Mouse (Mus musculus): ENCODE data around the gene Nos2.

The Nos2 gene

DNA sequence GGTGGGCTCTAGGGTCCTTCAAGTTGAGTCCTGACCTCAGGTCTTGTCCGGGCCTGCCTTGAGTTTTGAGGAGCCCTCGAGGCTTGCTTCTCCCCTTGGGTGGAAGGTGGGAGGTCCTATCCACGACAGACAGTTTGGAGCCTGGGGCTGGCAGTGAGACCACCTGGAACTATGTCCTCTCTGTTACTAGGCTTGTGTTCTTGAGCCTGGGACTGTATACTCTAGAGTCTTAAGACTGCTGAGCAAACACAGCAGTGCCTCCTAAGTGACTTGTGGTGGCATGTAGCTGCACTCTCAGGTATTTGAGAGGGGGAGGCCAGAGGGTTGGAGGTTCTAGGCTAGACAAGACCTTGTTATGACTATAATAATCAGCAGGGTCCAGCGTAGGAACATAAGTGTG, 14.1 kb downstream of the Nos2 start:
- CTCF ChIA-PET = interaction anchor here in 2 of 4 experiments (0.6 to 1.2 kb wide), 5 partner anchors 11 to 576 kb away, joined by 3 to 14 read pairs (median 3); no protein-coding TSS in a partner anchor

GRCm38 (mm10) chr11:78935178-78935577, 14.6 kb downstream of the Nos2 start:
- POLR2A ChIA-PET = interaction anchor here in 1 of 4 experiments (0.7 kb wide), 1 partner anchor 363 kb away, joined by 6 read pairs; no protein-coding TSS in a partner anchor
- CTCF ChIA-PET = interaction anchor here in 2 of 4 experiments (0.6 to 1.2 kb wide), 5 partner anchors 11 to 577 kb away, joined by 3 to 14 read pairs (median 3); no protein-coding TSS in a partner anchor

More for the DNA sequence above, 14.1 kb downstream of the Nos2 start:
- POLR2A ChIA-PET = no interaction called here

DNA sequence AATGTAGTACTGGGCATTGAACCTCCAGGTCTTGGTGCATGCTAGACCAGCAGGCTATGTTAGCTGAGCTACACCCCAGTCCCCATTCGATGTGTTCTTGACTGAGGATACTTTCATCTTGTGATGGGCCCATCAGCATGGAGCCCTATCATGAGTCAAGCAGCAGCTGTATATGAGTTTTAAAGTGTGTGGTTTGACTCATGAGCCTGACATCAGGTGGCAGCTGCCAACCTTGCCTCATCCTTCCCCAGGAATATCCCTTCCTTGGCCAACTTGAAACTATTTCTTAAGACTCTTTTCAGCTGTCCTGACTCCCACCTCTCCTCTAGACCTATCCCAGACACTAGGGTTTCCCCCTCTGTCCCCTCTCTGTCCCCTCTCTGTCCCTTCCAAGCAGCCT, 22.5 kb downstream of the Nos2 start:
- ChIA-PET POLR2A (interaction anchor here in 1 of 4 experiments (1.5 kb wide), 1 partner anchor 13 kb away, joined by 6 read pairs; no protein-coding TSS in a partner anchor), CTCF (interaction anchor here (0.8 to 2.4 kb wide), 5 partner anchors 13 to 408 kb away, joined by 3 to 12 read pairs (median 3); no protein-coding TSS in a partner anchor)

DNA sequence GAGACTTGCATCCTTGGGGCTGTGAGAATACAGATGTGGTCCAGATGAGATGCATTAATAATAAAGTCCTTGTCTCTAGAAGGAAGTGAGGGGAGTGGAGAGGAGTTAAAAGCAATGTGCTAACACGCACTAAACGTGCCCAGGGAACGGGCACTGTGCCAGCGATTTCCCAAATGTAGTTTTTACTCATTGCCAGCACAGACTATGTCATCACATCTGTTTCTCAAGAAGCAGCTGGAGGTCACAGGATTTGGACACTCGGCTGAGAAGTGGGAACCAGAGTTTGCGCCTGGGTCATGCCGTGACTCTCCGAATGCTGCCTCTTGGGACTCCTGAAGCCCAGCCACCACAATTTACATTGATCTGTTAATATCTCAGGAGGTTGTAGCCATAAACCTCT, 29.8 kb downstream of the Nos2 start:
- ChIA-PET POLR2A (interaction anchor here in 1 of 4 experiments (0.6 kb wide), 1 partner anchor 470 kb away, joined by 6 read pairs; no protein-coding TSS in a partner anchor), CTCF (interaction anchor here in 1 of 4 experiments (0.6 kb wide), 1 partner anchor 125 kb away, joined by 3 read pairs; no protein-coding TSS in a partner anchor)

- CTCF ChIA-PET = interaction anchor here in 3 of 4 experiments (0.6 to 1.5 kb wide), 16 partner anchors 10 to 408 kb away, joined by 3 to 6 read pairs (median 3); no protein-coding TSS in a partner anchor
- POLR2A ChIA-PET = interaction anchor here in 2 of 4 experiments (0.6 to 1.5 kb wide), 5 partner anchors 27 to 512 kb away, joined by 3 read pairs; no protein-coding TSS in a partner anchor
Measured at GRCm38 (mm10) chr11:78952467-78952866, 31.9 kb downstream of the Nos2 start.

DNA sequence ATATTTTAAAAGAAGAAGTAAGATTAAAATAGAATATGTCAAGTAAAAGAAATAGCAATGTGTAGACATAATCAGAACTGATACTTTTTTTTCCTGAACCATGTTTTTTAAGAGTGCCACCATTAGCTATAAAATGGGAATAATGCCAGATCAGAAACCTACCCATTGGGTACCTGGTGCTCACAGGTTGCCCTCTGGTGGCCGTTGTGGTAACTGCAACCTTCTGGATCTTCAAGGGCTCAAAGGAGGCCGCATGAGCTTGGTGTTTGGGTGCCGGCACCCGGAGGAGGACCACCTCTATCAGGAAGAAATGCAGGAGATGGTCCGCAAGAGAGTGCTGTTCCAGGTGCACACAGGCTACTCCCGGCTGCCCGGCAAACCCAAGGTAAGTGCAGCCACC, 35.7 kb downstream of the Nos2 start:
- CTCF ChIA-PET = interaction anchor here (0.5 to 3.4 kb wide), 124 partner anchors 8 to 1295 kb away, joined by 3 to 29 read pairs (median 5); partner anchors contain the start of genes Nos2 (in 2 of the 4), Gm9964 (in 1 of the 4) and Nlk (in 1 of the 4)

DNA sequence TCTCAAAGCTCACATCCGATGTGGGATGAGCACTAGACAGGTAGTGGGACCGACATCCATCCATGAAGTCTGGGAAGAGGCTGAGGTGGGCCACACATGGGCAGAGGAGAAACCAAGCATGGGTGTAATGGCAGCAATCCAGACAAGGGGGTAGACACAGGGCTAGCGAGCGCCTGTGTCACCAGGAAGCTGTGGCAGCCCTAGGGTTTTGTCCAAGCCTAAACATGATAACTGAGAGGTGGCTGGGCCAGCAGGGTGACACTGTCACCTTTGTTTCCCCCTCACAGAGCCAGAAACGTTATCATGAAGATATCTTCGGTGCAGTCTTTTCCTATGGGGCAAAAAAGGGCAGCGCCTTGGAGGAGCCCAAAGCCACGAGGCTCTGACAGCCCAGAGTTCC, 38.8 kb downstream of the Nos2 start:
- ChIA-PET POLR2A (interaction anchor here in 3 of 4 experiments (0.7 to 1.2 kb wide), 3 partner anchors 7 to 467 kb away, joined by 3 to 9 read pairs (median 4); no protein-coding TSS in a partner anchor), CTCF (interaction anchor here (0.6 to 2.5 kb wide), 29 partner anchors 10 to 337 kb away, joined by 3 to 13 read pairs (median 3); partner anchors contain the start of genes Gm9964 (in 2 of the 4) and Nos2 (in 1 of the 4))

More for the DNA sequence above, 35.7 kb downstream of the Nos2 start:
- POLR2A ChIA-PET = interaction anchor here in 3 of 4 experiments (0.6 to 2.7 kb wide), 13 partner anchors 11 to 586 kb away, joined by 3 to 11 read pairs (median 3); partner anchors contain the start of genes Ift20 (in 1 of the 3) and Tnfaip1 (in 1 of the 3)

GRCm38 (mm10) chr11:78959841-78960520, 39.4 kb downstream of the Nos2 start:
- ChIA-PET POLR2A (interaction anchor here in 3 of 4 experiments (0.6 to 1.3 kb wide), 5 partner anchors 19 to 1599 kb away, joined by 3 to 9 read pairs (median 3); no protein-coding TSS in a partner anchor), CTCF (interaction anchor here (0.5 to 2.5 kb wide), 51 partner anchors 9 to 830 kb away, joined by 3 to 13 read pairs (median 3); partner anchors contain the start of genes Gm9964 (in 2 of the 4) and Nos2 (in 1 of the 4))

DNA sequence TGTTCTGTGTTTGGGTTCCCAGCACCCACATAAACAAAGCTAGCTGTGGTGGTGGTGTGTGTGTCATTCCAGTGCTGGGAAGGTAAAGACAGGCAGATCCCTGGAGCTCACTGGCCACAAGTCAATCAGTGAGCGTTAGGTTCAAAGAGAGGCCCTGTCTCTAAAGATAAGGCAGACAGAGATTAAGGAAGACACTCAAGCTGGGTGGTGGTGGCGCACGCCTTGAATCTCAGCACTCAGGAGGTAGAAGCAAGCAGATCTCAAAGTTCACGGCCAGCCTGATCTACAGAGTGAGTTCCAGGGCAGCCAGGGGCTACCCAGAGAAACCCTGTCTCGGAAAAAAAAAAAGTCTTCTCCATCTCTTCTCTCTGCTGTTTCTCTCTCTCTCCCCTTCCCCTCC, 40.6 kb downstream of the Nos2 start:
- CTCF ChIA-PET = interaction anchor here in 2 of 4 experiments (0.7 to 2.3 kb wide), 7 partner anchors 12 to 335 kb away, joined by 3 to 13 read pairs (median 5); partner anchors contain the start of gene Gm9964 (in 1 of the 2)
- POLR2A ChIA-PET = no interaction called here

- ChIA-PET POLR2A (interaction anchor here in 3 of 4 experiments (1.0 to 1.6 kb wide), 6 partner anchors 9 to 330 kb away, joined by 3 to 5 read pairs (median 4); partner anchors contain the start of gene Gm9964 (in 1 of the 3)), CTCF (interaction anchor here (0.5 to 4.3 kb wide), 45 partner anchors 9 to 430 kb away, joined by 3 to 29 read pairs (median 4); partner anchors contain the start of genes Gm9964 (in 1 of the 4), Lgals9 (in 1 of the 4) and Wsb1 (in 1 of the 4))
Measured at GRCm38 (mm10) chr11:78967371-78967770, 46.8 kb downstream of the Nos2 start.

- ChIA-PET CTCF (interaction anchor here in 3 of 4 experiments (0.7 to 4.3 kb wide), 19 partner anchors 8 to 430 kb away, joined by 3 to 29 read pairs (median 6); partner anchors contain the start of gene Gm9964 (in 1 of the 3)), POLR2A (interaction anchor here in 2 of 4 experiments (0.5 to 1.4 kb wide), 4 partner anchors 185 to 903 kb away, joined by 3 to 5 read pairs (median 4); no protein-coding TSS in a partner anchor)
Measured at GRCm38 (mm10) chr11:78968121-78968520, 47.5 kb downstream of the Nos2 start.

DNA sequence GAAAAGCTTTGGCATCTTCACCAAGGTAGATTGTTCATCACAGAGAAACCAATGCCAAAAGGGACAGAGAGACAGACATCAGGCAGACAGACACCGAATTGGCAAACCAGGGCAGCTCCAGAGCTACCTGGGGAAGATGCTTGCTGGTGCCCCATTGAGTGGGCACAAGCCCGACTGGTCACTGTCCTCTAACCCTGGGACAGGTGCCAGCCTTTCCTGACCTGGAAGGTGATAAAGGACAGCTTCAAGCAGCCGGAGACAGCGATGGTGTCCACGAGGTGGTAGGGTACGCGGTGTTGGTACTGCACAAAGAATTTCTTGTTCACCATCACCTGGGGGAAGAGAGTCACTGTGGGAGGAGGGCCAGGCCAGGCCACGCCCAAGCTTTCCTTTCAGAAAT, 50.5 kb downstream of the Nos2 start:
- CTCF ChIA-PET = interaction anchor here in 1 of 4 experiments (1.8 kb wide), 1 partner anchor 15 kb away, joined by 4 read pairs; no protein-coding TSS in a partner anchor
- POLR2A ChIA-PET = interaction anchor here in 2 of 4 experiments (0.6 to 1.1 kb wide), 4 partner anchors 26 to 164 kb away, joined by 3 read pairs; no protein-coding TSS in a partner anchor

DNA sequence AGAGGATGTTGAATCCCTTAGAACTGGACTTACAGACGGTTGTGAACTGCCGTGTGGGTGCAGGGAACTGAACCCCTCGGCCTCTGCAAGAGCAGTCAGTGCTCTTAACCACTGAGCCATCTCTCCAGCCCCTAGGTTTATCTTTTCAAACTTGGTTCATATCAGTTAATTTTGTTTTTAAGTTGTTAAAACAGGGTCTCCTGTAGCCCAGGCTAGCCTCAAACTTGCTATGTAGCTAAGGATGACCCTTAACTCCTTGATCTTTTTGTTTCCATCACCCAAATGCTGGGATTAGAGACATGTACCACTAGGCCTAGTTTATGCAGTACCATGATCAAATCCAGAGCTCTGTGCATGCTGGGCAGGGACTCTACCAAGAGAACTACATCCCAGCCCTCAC, 51.2 kb downstream of the Nos2 start:
- ChIA-PET CTCF (interaction anchor here in 2 of 4 experiments (1.8 to 2.5 kb wide), 2 partner anchors 15 to 48 kb away, joined by 4 to 7 read pairs; no protein-coding TSS in a partner anchor), POLR2A (interaction anchor here in 1 of 4 experiments (0.7 to 1.1 kb wide), 3 partner anchors 25 to 52 kb away, joined by 3 read pairs; no protein-coding TSS in a partner anchor)

- CTCF ChIA-PET = interaction anchor here in 3 of 4 experiments (0.6 to 2.5 kb wide), 6 partner anchors 11 to 1640 kb away, joined by 3 to 7 read pairs (median 5); no protein-coding TSS in a partner anchor
- POLR2A ChIA-PET = interaction anchor here in 1 of 4 experiments (0.5 kb wide), 1 partner anchor 168 kb away, joined by 8 read pairs; no protein-coding TSS in a partner anchor
Measured at GRCm38 (mm10) chr11:78972328-78972727, 51.7 kb downstream of the Nos2 start.

DNA sequence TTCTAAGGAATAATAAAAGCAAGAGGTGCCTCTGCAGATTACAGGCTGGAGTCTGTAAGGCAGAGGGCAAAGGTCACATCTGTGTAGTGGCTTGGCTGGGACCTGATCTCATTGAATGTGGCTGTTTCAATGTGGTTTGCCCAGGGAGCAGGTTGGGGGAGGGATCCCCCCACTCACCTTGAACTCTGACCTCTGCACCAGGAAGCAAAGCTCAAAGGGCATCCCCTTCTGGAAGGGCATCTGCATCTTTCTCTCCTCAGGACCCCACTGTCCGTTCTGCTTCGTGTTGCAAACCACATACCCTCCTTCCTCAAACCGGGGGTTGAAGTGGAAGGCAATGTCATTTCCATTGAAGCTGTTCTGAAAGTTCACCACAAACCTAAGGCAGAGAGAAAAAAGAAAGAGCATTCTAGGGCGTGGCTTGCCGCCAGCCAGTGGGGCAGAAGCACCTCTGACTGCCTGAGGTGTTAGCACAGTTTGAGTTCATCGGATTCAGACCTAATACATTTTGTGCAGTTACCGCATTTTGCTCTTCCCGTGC, 52.3 kb downstream of the Nos2 start:
- ChIA-PET CTCF (interaction anchor here (0.6 to 2.5 kb wide), 8 partner anchors 12 to 1639 kb away, joined by 3 to 7 read pairs (median 6); no protein-coding TSS in a partner anchor), POLR2A (interaction anchor here in 2 of 4 experiments (0.5 to 1.1 kb wide), 2 partner anchors 168 to 241 kb away, joined by 3 to 8 read pairs; no protein-coding TSS in a partner anchor)

DNA sequence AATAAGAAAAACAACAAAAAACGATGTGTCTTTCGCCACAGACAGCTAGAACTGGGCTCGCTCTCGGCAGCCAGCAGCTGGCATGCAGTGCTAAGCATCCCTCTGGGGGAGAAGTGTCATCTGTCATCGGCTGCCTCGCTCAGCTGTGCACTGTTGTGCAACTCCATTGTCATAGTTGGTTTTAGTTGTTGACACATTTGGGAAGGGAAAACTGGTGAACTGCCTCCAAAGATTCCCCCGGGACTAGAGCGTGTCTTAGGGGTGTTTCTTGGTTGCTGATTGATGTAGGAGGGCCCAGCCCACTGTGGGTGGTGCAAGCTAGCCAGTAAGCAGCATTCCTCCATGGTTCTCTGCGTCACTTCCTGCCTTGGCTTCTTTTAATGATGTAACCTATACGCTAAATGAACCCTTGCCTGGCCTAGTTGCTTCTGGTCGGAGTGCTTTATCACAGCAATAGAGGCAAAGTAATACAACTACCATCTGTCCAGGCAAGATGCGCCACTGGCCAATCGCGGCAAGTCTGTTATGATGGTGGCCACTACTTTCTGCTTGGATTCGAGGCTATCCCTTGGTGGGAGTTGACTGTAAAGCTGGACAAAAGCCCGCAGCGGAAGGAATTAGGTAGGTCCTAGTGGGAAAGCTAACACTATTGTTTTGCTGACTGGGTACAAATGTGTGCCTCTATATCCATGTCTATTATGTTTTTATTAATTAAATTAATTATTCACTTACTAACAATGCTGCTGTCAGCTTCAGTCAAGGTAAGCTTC, 53.0 kb downstream of the Nos2 start:
- CTCF ChIA-PET = interaction anchor here (0.6 to 2.5 kb wide), 7 partner anchors 13 to 328 kb away, joined by 3 to 7 read pairs (median 5); no protein-coding TSS in a partner anchor
- POLR2A ChIA-PET = interaction anchor here in 2 of 4 experiments (0.9 to 1.8 kb wide), 3 partner anchors 18 to 461 kb away, joined by 3 to 4 read pairs (median 3); partner anchors contain the start of genes Poldip2 (in 1 of the 2) and Tmem199 (in 1 of the 2)
